Mouse (Mus musculus) inflammation-experienced regulatory T-cells, adult 6 months (primary cell): ENCODE results near the gene Eral1. TPM values are rescaled to one million over a fixed set of nuclear protein-coding genes. Genes with fewer than 3 reads are reported as not detected.
"Not testable (repeated sequence)": the region's sequence is repeated elsewhere in the genome, so short reads cannot be mapped to it uniquely, and the experiment has no call there.

Experiments
- ATAC-seq: one replicate; pipeline ENCODE4 v1.8.0; 2017
- polyA plus RNA-seq, 3 experiments: library from polyadenylated mRNA; unstranded; fragments of 100-300 nt; shearing (Covaris generic); gene quantifications; one replicate each; pipeline ENCODE4 v1.2.1; 2017

The Eral1 gene
- polyA plus RNA-seq, 3 experiments from 2014 or later, result 29.4 to 45.2 (median 41.1) TPM

- ATAC-seq, result no peak
These were observed 7.6 kb upstream of the Eral1 start for GRCm38 (mm10) chr11:78087756-78088281.

- ATAC-seq, result no peak
These were observed 6.8 kb upstream of the Eral1 start for GRCm38 (mm10) chr11:78086925-78087479.

- ATAC-seq, result no peak
These were observed 3.4 kb upstream of the Eral1 start for GRCm38 (mm10) chr11:78083595-78083994.

GRCm38 (mm10) chr11:78074666-78075065 is 5.5 kb downstream of the Eral1 start:
- no peak for ATAC-seq

- ATAC-seq, result no peak
These were observed 5.9 kb downstream of the Eral1 start for GRCm38 (mm10) chr11:78074277-78074652.

- ATAC-seq, result no peak
These were observed 6.5 kb downstream of the Eral1 start for GRCm38 (mm10) chr11:78073577-78074276.

- no peak for ATAC-seq
These were observed 7.6 kb downstream of the Eral1 start for GRCm38 (mm10) chr11:78072425-78073130.

GRCm38 (mm10) chr11:78071938-78072337 is 8.2 kb downstream of the Eral1 start:
- ATAC-seq, result no peak

- ATAC-seq, result no peak
These were observed 10.5 kb downstream of the Eral1 start for GRCm38 (mm10) chr11:78069646-78070045.

- no peak for ATAC-seq
These were observed 11.1 kb downstream of the Eral1 start for GRCm38 (mm10) chr11:78069130-78069529.

- ATAC-seq, result no peak
These were observed 12.6 kb downstream of the Eral1 start for GRCm38 (mm10) chr11:78067566-78067965.

GRCm38 (mm10) chr11:78066641-78067040 is 13.5 kb downstream of the Eral1 start:
- no peak for ATAC-seq

- no peak for ATAC-seq
These were observed 14.3 kb downstream of the Eral1 start for GRCm38 (mm10) chr11:78065906-78066305.

GRCm38 (mm10) chr11:78062563-78062962 is 17.6 kb downstream of the Eral1 start:
- ATAC-seq, result no peak

- ATAC-seq, result no peak
These were observed 20.1 kb downstream of the Eral1 start for GRCm38 (mm10) chr11:78059833-78060757.

GRCm38 (mm10) chr11:78056946-78057345 is 23.2 kb downstream of the Eral1 start:
- ATAC-seq, result no peak

- no peak for ATAC-seq
These were observed 27.1 kb downstream of the Eral1 start for GRCm38 (mm10) chr11:78053078-78053477.

GRCm38 (mm10) chr11:78048637-78049036 is 31.5 kb downstream of the Eral1 start:
- not testable (repeated sequence) for ATAC-seq

GRCm38 (mm10) chr11:78044758-78045251 is 35.4 kb downstream of the Eral1 start:
- no peak for ATAC-seq

GRCm38 (mm10) chr11:78042290-78042870 is 37.8 kb downstream of the Eral1 start:
- ATAC-seq, result not testable (repeated sequence)

- ATAC-seq, result no peak
These were observed 39.3 kb downstream of the Eral1 start for GRCm38 (mm10) chr11:78040878-78041277.
